Mouse (Mus musculus) ES-Bruce4 (cell line): Measurements from ENCODE around the gene Pias1.

Experiments
- CTCF ChIP-seq: IDR thresholded peaks from one replicate; pipeline ENCODE4 v1.8.1; 2011; ENCODE audit warnings: low read depth, low read length
- POLR2A ChIP-seq: IDR thresholded peaks from one replicate; pipeline ENCODE4 v1.8.1; 2011; ENCODE audit warnings: low read length; ENCODE audit not compliant: insufficient read depth

DNA sequence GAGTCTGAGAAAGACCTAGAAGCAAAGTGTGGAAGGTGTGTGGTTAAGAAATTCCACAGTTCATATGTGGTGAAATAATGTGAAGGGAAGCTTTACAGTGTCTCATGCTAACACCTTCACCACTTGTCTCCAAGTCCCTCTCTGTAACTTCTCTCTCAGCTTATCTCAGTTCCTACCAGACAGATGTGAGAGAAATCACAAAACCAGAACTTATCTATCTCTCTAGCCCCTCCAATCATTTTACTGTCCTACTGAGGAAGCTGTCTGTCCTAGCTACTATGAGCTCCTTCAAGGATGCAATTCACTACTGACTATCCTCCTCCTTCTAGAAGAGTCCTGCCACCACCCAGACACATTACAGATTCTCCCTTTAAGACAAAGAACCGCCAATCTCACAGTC, 70.7 kb downstream of the Pias1 start:
- no peak for TF ChIP-seq CTCF
- no peak for TF ChIP-seq POLR2A
